Comparison of ENCODE assay signal across 7 mouse cellular contexts in the genomic region with DNA sequence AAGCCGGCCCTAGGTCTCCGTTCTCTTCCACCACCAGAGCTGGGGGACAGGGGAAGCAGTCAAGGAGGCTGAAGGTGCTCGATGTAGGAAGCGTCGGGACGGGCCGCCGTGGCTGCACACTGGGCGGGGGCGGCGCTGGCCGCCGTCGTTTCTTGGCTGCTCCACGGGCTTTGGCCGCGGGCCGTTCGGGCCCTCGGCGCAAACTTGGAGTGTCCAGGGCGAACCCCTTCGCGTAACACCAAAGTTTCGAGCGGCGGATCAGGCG. TPM values are rescaled to one million over a fixed set of nuclear protein-coding genes. Genes with fewer than 3 reads are reported as not detected.
A peak's percentile ranks its signal among the peaks of the same experiment; 100 is the strongest.
DNase-seq lines count a peak whose midpoint lies in the region; ATAC-seq and TF ChIP-seq lines count a peak whose summit lies in the region.

No protein-coding gene starts in this region.

- H3K9me3 ChIP-seq in lung, embryonic 14.5 days (ENCODE audit: low read depth, low read length), result no peaks in the 10 kb centered on the region
- no peaks in the 10 kb centered on the region for H3K9me3 ChIP-seq in forebrain, embryonic 11.5 days (ENCODE audit: control insufficient read depth, low read length)
- H3K9me3 ChIP-seq in intestine, embryonic 16.5 days (ENCODE audit: control insufficient read depth, low read length), result no peaks in the 10 kb centered on the region
- H3K9me3 ChIP-seq in neural tube, embryonic 13.5 days, result no peaks in the 10 kb centered on the region

- H3K4me1 ChIP-seq in lung, embryonic 14.5 days (ENCODE audit: insufficient read depth), result peaks cover 5% of the 10 kb centered on the region
- 0 out of 2 replicates have a peak, but pooled peaks cover 4% of the 10 kb centered on the region for H3K4me1 ChIP-seq in lung, adult 2 months (ENCODE audit: control insufficient read depth, insufficient read depth, low read length)
- peaks cover 25% of the 10 kb centered on the region for H3K4me1 ChIP-seq in forebrain, embryonic 11.5 days (replicated peaks; ENCODE audit: control insufficient read depth, insufficient read depth, low read length)
- H3K4me1 ChIP-seq in intestine, embryonic 16.5 days (ENCODE audit: control insufficient read depth, insufficient read depth, low read length), result peaks cover 22% of the 10 kb centered on the region
- H3K4me1 ChIP-seq in neural tube, embryonic 13.5 days (replicated peaks), result peaks cover 27% of the 10 kb centered on the region

- no peaks in the 10 kb centered on the region for H3K36me3 ChIP-seq in lung, embryonic 14.5 days (ENCODE audit: insufficient read depth)
- H3K36me3 ChIP-seq in forebrain, embryonic 11.5 days (ENCODE audit: control insufficient read depth, insufficient read depth, low read length), result no peaks in the 10 kb centered on the region
- no peaks in the 10 kb centered on the region for H3K36me3 ChIP-seq in intestine, embryonic 16.5 days (ENCODE audit: control insufficient read depth, insufficient read depth, low read length)
- H3K36me3 ChIP-seq in neural tube, embryonic 13.5 days, result no peaks in the 10 kb centered on the region

- H3K27me3 ChIP-seq in lung, embryonic 14.5 days (ENCODE audit: insufficient read depth, low read length), result peaks cover 83% of the 10 kb centered on the region
- H3K27me3 ChIP-seq in forebrain, embryonic 11.5 days (ENCODE audit: control insufficient read depth, insufficient read depth, low read length), result peaks cover 49% of the 10 kb centered on the region
- H3K27me3 ChIP-seq in intestine, embryonic 16.5 days (replicated peaks; ENCODE audit: control insufficient read depth, insufficient read depth, low read length), result peaks cover 69% of the 10 kb centered on the region
- H3K27me3 ChIP-seq in neural tube, embryonic 13.5 days, result peaks cover 83% of the 10 kb centered on the region

- WGBS in lung, embryonic 14.5 days, result 1% methylated on average over 28 of the region's 28 CpGs
- WGBS in lung, adult 2 months, result 4% methylated on average over 28 of the region's 28 CpGs
- WGBS in forebrain, embryonic 11.5 days, result under 1% methylated on average over 28 of the region's 28 CpGs
- WGBS in intestine, embryonic 16.5 days, result 2% methylated on average over 28 of the region's 28 CpGs
- WGBS in neural tube, embryonic 13.5 days, result under 1% methylated on average over 28 of the region's 28 CpGs

- H3K27ac ChIP-seq in lung, embryonic 14.5 days (ENCODE audit: low read depth), result no peak overlapping the region
- no peak overlapping the region for H3K27ac ChIP-seq in forebrain, embryonic 11.5 days (ENCODE audit: low read depth, low read length)
- no peak overlapping the region for H3K27ac ChIP-seq in intestine, embryonic 16.5 days (ENCODE audit: low read length)
- H3K27ac ChIP-seq in neural tube, embryonic 13.5 days (replicated peaks), result no peak overlapping the region

- ATAC-seq in lung, embryonic 14.5 days (ENCODE audit: insufficient read depth), result no peak
- ATAC-seq in forebrain, embryonic 11.5 days (replicated peaks; ENCODE audit: low FRiP score), result no peak
- ATAC-seq in intestine, embryonic 16.5 days, result no peak
- ATAC-seq in neural tube, embryonic 13.5 days (ENCODE audit: low read depth), result no peak

- peak overlapping the region; percentile 73 for H3K4me3 ChIP-seq in lung, embryonic 14.5 days (ENCODE audit: low read depth, low read length)
- no peak overlapping the region for H3K4me3 ChIP-seq in lung, adult 2 months (replicated peaks; ENCODE audit: extremely low read depth, low read depth, low read length)
- H3K4me3 ChIP-seq in forebrain, embryonic 11.5 days (ENCODE audit: low read depth, low read length), result peak overlapping the region; percentile 71
- peak overlapping the region; percentile 73 for H3K4me3 ChIP-seq in intestine, embryonic 16.5 days (ENCODE audit: low read length)
- H3K4me3 ChIP-seq in neural tube, embryonic 13.5 days, result peak overlapping the region; percentile 66

- peak overlapping the region; percentile 29 for H3K9ac ChIP-seq in lung, embryonic 14.5 days
- peak overlapping the region; percentile 79 for H3K9ac ChIP-seq in forebrain, embryonic 11.5 days (ENCODE audit: low read length)
- peak overlapping the region; percentile 76 for H3K9ac ChIP-seq in intestine, embryonic 16.5 days (ENCODE audit: low read depth, low read length)
- peak overlapping the region; percentile 84; the same call in 1 of the 2 replicates for H3K9ac ChIP-seq in neural tube, embryonic 13.5 days

- peak overlapping the region; percentile 96 for H3K4me2 ChIP-seq in lung, embryonic 14.5 days
- H3K4me2 ChIP-seq in forebrain, embryonic 11.5 days (ENCODE audit: low read depth, low read length, severe bottlenecking), result peak overlapping the region; percentile 91
- peak overlapping the region; percentile 89 for H3K4me2 ChIP-seq in intestine, embryonic 16.5 days (ENCODE audit: low read depth, low read length)
- peak overlapping the region; percentile 79 for H3K4me2 ChIP-seq in neural tube, embryonic 13.5 days

- TF ChIP-seq POLR2A in lung, adult 2 months (IDR thresholded peaks at IDR 0.05; ENCODE audit: borderline replicate concordance, extremely low read depth, low read depth, low read length), result no peak

- no peak for TF ChIP-seq CTCF in lung, embryonic 14.5 days (IDR thresholded peaks at IDR 0.05; ENCODE audit: low read depth)
- no peak for TF ChIP-seq CTCF in lung, adult 2 months (IDR thresholded peaks at IDR 0.05; ENCODE audit: insufficient read depth, low read length)

- DNase-seq in lung, embryonic 14.5 days, result peak; percentile 49
- DNase-seq in lung, adult 2 months, result no peak
- DNase-seq in forebrain, embryonic 11.5 days (ENCODE audit: low spot score), result peak; percentile 72
- no peak for DNase-seq in layer of hippocampus, adult 8-10 months (ENCODE audit: low spot score in 2 of 2)
- DNase-seq in MN1 (ENCODE audit: low spot score), result no peak

RNA-seq across cellular contexts. Expression of a gene that starts 1.3 kb away (rescaled TPM):
- polyA plus RNA-seq in lung, embryonic 14.5 days (2014; fragmentation: Nextera tagmentation; extraction: Ambion mirVana), result 6.1 and 7.4 TPM in 2 replicates
- 6.4 and 12.3 TPM in 2 replicates for polyA plus RNA-seq in lung, adult 2 months (2012; rRNA removed)
- 13.8 and 15.8 TPM in 2 replicates for polyA plus RNA-seq in forebrain, embryonic 11.5 days (2014; fragmentation: Nextera tagmentation; extraction: Ambion mirVana)
- polyA plus RNA-seq in intestine, embryonic 16.5 days (2015; fragmentation: Nextera tagmentation; extraction: Ambion mirVana), result 1.1 and 1.3 TPM in 2 replicates
- 3.6 and 4.1 TPM in 2 replicates for polyA plus RNA-seq in neural tube, embryonic 13.5 days (2015; fragmentation: Nextera tagmentation; extraction: Ambion mirVana)
- 10 to 100 TPM; 28.9 to 38.6 (median 33.9) TPM for total RNA-seq in layer of hippocampus, adult 8-10 months (2022)

RNA-seq across cellular contexts. Expression of a gene that starts 35.0 kb away (rescaled TPM):
- 5.2 TPM in 2 replicates for polyA plus RNA-seq in lung, embryonic 14.5 days (2014; fragmentation: Nextera tagmentation; extraction: Ambion mirVana)
- polyA plus RNA-seq in lung, adult 2 months (2012; rRNA removed), result 65.9 and 79.6 TPM in 2 replicates
- 3.4 and 4.9 TPM in 2 replicates for polyA plus RNA-seq in forebrain, embryonic 11.5 days (2014; fragmentation: Nextera tagmentation; extraction: Ambion mirVana)
- polyA plus RNA-seq in intestine, embryonic 16.5 days (2015; fragmentation: Nextera tagmentation; extraction: Ambion mirVana), result 2.2 and 2.6 TPM in 2 replicates
- polyA plus RNA-seq in neural tube, embryonic 13.5 days (2015; fragmentation: Nextera tagmentation; extraction: Ambion mirVana), result 3.2 and 3.4 TPM in 2 replicates
- total RNA-seq in layer of hippocampus, adult 8-10 months (2022), result 100 to 1,000 TPM; 110 to 149 (median 126) TPM

RNA-seq across cellular contexts. Expression of a gene that starts 52.2 kb away (rescaled TPM):
- 0.68 and 0.70 TPM in 2 replicates for polyA plus RNA-seq in lung, embryonic 14.5 days (2014; fragmentation: Nextera tagmentation; extraction: Ambion mirVana)
- 6.4 and 7.0 TPM in 2 replicates for polyA plus RNA-seq in lung, adult 2 months (2012; rRNA removed)
- 3.2 and 3.7 TPM in 2 replicates for polyA plus RNA-seq in forebrain, embryonic 11.5 days (2014; fragmentation: Nextera tagmentation; extraction: Ambion mirVana)
- 0.10 and 0.12 TPM in 2 replicates for polyA plus RNA-seq in intestine, embryonic 16.5 days (2015; fragmentation: Nextera tagmentation; extraction: Ambion mirVana)
- 5.7 and 7.0 TPM in 2 replicates for polyA plus RNA-seq in neural tube, embryonic 13.5 days (2015; fragmentation: Nextera tagmentation; extraction: Ambion mirVana)
- total RNA-seq in layer of hippocampus, adult 8-10 months (2022), result 100 to 1,000 TPM; 212 to 220 (median 217) TPM

RNA-seq across cellular contexts. Expression of a gene that starts 57.4 kb away (rescaled TPM):
- 27.1 and 35.3 TPM in 2 replicates for polyA plus RNA-seq in lung, embryonic 14.5 days (2014; fragmentation: Nextera tagmentation; extraction: Ambion mirVana)
- polyA plus RNA-seq in lung, adult 2 months (2012; rRNA removed), result 26.4 and 34.0 TPM in 2 replicates
- 13.5 and 14.0 TPM in 2 replicates for polyA plus RNA-seq in forebrain, embryonic 11.5 days (2014; fragmentation: Nextera tagmentation; extraction: Ambion mirVana)
- 120 and 135 TPM in 2 replicates for polyA plus RNA-seq in intestine, embryonic 16.5 days (2015; fragmentation: Nextera tagmentation; extraction: Ambion mirVana)
- polyA plus RNA-seq in neural tube, embryonic 13.5 days (2015; fragmentation: Nextera tagmentation; extraction: Ambion mirVana), result 32.9 and 40.5 TPM in 2 replicates
- 10 to 100 TPM; 45.2 to 60.0 (median 56.7) TPM for total RNA-seq in layer of hippocampus, adult 8-10 months (2022)

Comparison
In these comparisons a context has a peak if more than half of its experiments do, and no peak if none do; other contexts are left out.
1. DNase-seq: peak in lung, embryonic 14.5 days (single experiment) and forebrain, embryonic 11.5 days (single experiment); none in lung, adult 2 months (single experiment), layer of hippocampus, adult 8-10 months (0 of 2) and MN1 (single experiment).
2. RNA of a gene that starts 35.0 kb away (polyA plus RNA-seq): 65.9 to 79.6 TPM in lung, adult 2 months; 5.2 TPM in lung, embryonic 14.5 days, 3.4 to 4.9 TPM in forebrain, embryonic 11.5 days, 3.2 to 3.4 TPM in neural tube, embryonic 13.5 days and 2.2 to 2.6 TPM in intestine, embryonic 16.5 days; every median in the first group is over 10 times any median in the second.
3. H3K9ac ChIP-seq: peak in every context shown above with its lines; median percentile 84 in neural tube, embryonic 13.5 days; 79 in forebrain, embryonic 11.5 days; 76 in intestine, embryonic 16.5 days; 29 in lung, embryonic 14.5 days.
4. Peak in every context shown above with its lines, with median percentiles within 50 percentile points of each other: H3K4me2 ChIP-seq.